Mouse (Mus musculus) embryonic facial prominence, embryonic 10.5 days (tissue): ENCODE data around the gene Tenm3. TPM values are rescaled to one million over a fixed set of nuclear protein-coding genes. Genes with fewer than 3 reads are reported as not detected.

Experiments used
- DNase-seq: peaks from one replicate; pipeline ENCODE4 v3.0.0-alpha.2; 2017; ENCODE audit warnings: low spot score
- H3K27ac ChIP-seq: fragments of 300-500 bp; sonication (generic); replicated peaks from 2 replicates; pipeline ENCODE4 v1.5.1; 2016; ENCODE audit warnings: mild to moderate bottlenecking
- H3K27me3 ChIP-seq: fragments of 300-500 bp; sonication (generic); replicated peaks from 2 replicates; pipeline ENCODE4 v1.6.1; 2016; ENCODE audit warnings: low read depth, mild to moderate bottlenecking; ENCODE audit not compliant: poor library complexity, severe bottlenecking
- H3K36me3 ChIP-seq: fragments of 300-500 bp; sonication (generic); replicated peaks from 2 replicates; pipeline ENCODE4 v1.6.1; 2016; ENCODE audit warnings: mild to moderate bottlenecking, moderate library complexity
- H3K4me1 ChIP-seq: fragments of 300-500 bp; sonication (generic); 2 replicates; pipeline ENCODE4 v1.6.1; 2016
- H3K4me3 ChIP-seq: fragments of 300-500 bp; sonication (generic); 2 replicates; pipeline ENCODE4 v1.5.1; 2016; ENCODE audit warnings: mild to moderate bottlenecking, moderate library complexity
- H3K9me3 ChIP-seq: fragments of 300-500 bp; sonication (generic); 2 replicates; pipeline ENCODE4 v1.6.1; 2016; ENCODE audit warnings: mild to moderate bottlenecking
- WGBS: fragments of 180-500 bp; shearing (Covaris S2); methylation state at CpG from one replicate; pipeline ENCODE4 v1.1.7; 2016; 5-methylcytosine and 5-hydroxymethylcytosine counted together
- polyA plus RNA-seq: library from polyadenylated mRNA; unstranded; fragments of >200 nt; fragmentation: Nextera tagmentation; extraction: Ambion mirVana; gene quantifications from 2 replicates; pipeline ENCODE4 v1.2.1, GENCODE M21; 2016

The Tenm3 gene
- polyA plus RNA-seq, 1 experiment from 2014 or later: 44.0 TPM

GRCm38 (mm10) chr8:48353458-48353857, 490.3 kb downstream of the Tenm3 start:
- Histone ChIP-seq H3K4me3 (no peak overlapping the region), H3K36me3 (peaks cover 57% of the 10 kb centered on the region), H3K27me3 (no peaks in the 10 kb centered on the region), H3K9me3 (no peaks in the 10 kb centered on the region), H3K27ac (no peak overlapping the region), H3K4me1 (no peaks in the 10 kb centered on the region)
- 93% methylated on average over 6 of the region's 6 CpGs for WGBS
- no peak for DNase-seq

- Histone ChIP-seq H3K27me3 (no peaks in the 10 kb centered on the region), H3K9me3 (no peaks in the 10 kb centered on the region), H3K36me3 (peaks cover 63% of the 10 kb centered on the region), H3K4me1 (no peaks in the 10 kb centered on the region), H3K27ac (no peak overlapping the region), H3K4me3 (no peak overlapping the region)
- WGBS: 94% methylated on average over 5 of the region's 5 CpGs
- no peak for DNase-seq
Measured at GRCm38 (mm10) chr8:48348901-48349300, 494.9 kb downstream of the Tenm3 start.

GRCm38 (mm10) chr8:48348386-48348785, 495.4 kb downstream of the Tenm3 start:
- Histone ChIP-seq H3K4me3 (no peak overlapping the region), H3K36me3 (peaks cover 65% of the 10 kb centered on the region), H3K27ac (no peak overlapping the region), H3K9me3 (no peaks in the 10 kb centered on the region), H3K27me3 (no peaks in the 10 kb centered on the region), H3K4me1 (no peaks in the 10 kb centered on the region)
- WGBS: 95% methylated on average over 4 of the region's 4 CpGs
- DNase-seq: no peak

GRCm38 (mm10) chr8:48343067-48343420, 500.7 kb downstream of the Tenm3 start:
- WGBS: 90% methylated on average over 18 of the region's 18 CpGs
- Histone ChIP-seq H3K4me3 (no peak overlapping the region), H3K36me3 (peaks cover 61% of the 10 kb centered on the region), H3K27me3 (no peaks in the 10 kb centered on the region), H3K4me1 (peaks cover 11% of the 10 kb centered on the region; the same call in 1 of the 2 replicates), H3K9me3 (no peaks in the 10 kb centered on the region), H3K27ac (no peak overlapping the region)
- DNase-seq: no peak

- H3K9me3 ChIP-seq: no peaks in the 10 kb centered on the region
- WGBS: 80% methylated on average over 30 of the region's 30 CpGs
- H3K27ac ChIP-seq: peak overlapping the region; percentile 32; the same call in 1 of the 2 replicates
- no peak overlapping the region for H3K4me3 ChIP-seq
- H3K27me3 ChIP-seq: no peaks in the 10 kb centered on the region
- H3K36me3 ChIP-seq: peaks cover 60% of the 10 kb centered on the region
- no peak for DNase-seq
- H3K4me1 ChIP-seq: peaks cover 11% of the 10 kb centered on the region; the same call in 1 of the 2 replicates
Measured at GRCm38 (mm10) chr8:48342321-48343066, 501.3 kb downstream of the Tenm3 start.

- H3K9me3 ChIP-seq: no peaks in the 10 kb centered on the region
- no peak overlapping the region for H3K4me3 ChIP-seq
- no peak overlapping the region for H3K27ac ChIP-seq
- peaks cover 57% of the 10 kb centered on the region for H3K36me3 ChIP-seq
- peaks cover 11% of the 10 kb centered on the region; the same call in 1 of the 2 replicates for H3K4me1 ChIP-seq
- no peak for DNase-seq
- H3K27me3 ChIP-seq: no peaks in the 10 kb centered on the region
- WGBS: 72% methylated on average over 4 of the region's 4 CpGs
Measured at GRCm38 (mm10) chr8:48341692-48342091, 502.1 kb downstream of the Tenm3 start.

GRCm38 (mm10) chr8:48341276-48341675, 502.5 kb downstream of the Tenm3 start:
- no peak overlapping the region for H3K27ac ChIP-seq
- no peak overlapping the region for H3K4me3 ChIP-seq
- no peaks in the 10 kb centered on the region for H3K9me3 ChIP-seq
- no peak for DNase-seq
- H3K36me3 ChIP-seq: peaks cover 53% of the 10 kb centered on the region
- H3K27me3 ChIP-seq: no peaks in the 10 kb centered on the region
- peaks cover 11% of the 10 kb centered on the region; the same call in 1 of the 2 replicates for H3K4me1 ChIP-seq
- WGBS: 82% methylated on average over 5 of the region's 5 CpGs

GRCm38 (mm10) chr8:48322655-48323265, 521.0 kb downstream of the Tenm3 start:
- DNase-seq: no peak
- WGBS: 95% methylated on average over 11 of the region's 11 CpGs
- no peak overlapping the region for H3K27ac ChIP-seq

GRCm38 (mm10) chr8:48322240-48322639, 521.5 kb downstream of the Tenm3 start:
- Histone ChIP-seq H3K36me3 (peaks cover 36% of the 10 kb centered on the region), H3K27ac (no peak overlapping the region), H3K27me3 (no peaks in the 10 kb centered on the region), H3K4me1 (no peaks in the 10 kb centered on the region), H3K4me3 (no peak overlapping the region), H3K9me3 (no peaks in the 10 kb centered on the region)
- DNase-seq: no peak
- 96% methylated on average over 6 of the region's 6 CpGs for WGBS

More at GRCm38 (mm10) chr8:48322655-48323265, 521.0 kb downstream of the Tenm3 start:
- Histone ChIP-seq H3K36me3 (peaks cover 36% of the 10 kb centered on the region), H3K9me3 (no peaks in the 10 kb centered on the region), H3K27me3 (no peaks in the 10 kb centered on the region), H3K4me3 (no peak overlapping the region), H3K4me1 (no peaks in the 10 kb centered on the region)

- Histone ChIP-seq H3K9me3 (no peaks in the 10 kb centered on the region), H3K4me3 (no peak overlapping the region), H3K27me3 (no peaks in the 10 kb centered on the region), H3K4me1 (no peaks in the 10 kb centered on the region), H3K27ac (no peak overlapping the region), H3K36me3 (peaks cover 48% of the 10 kb centered on the region)
- DNase-seq: no peak
- 94% methylated on average over 3 of the region's 3 CpGs for WGBS
Measured at GRCm38 (mm10) chr8:48319674-48320073, 524.1 kb downstream of the Tenm3 start.

GRCm38 (mm10) chr8:48317498-48317897, 526.3 kb downstream of the Tenm3 start:
- 93% methylated on average over 10 of the region's 10 CpGs for whole genome bisulfite sequencing
- Histone ChIP-seq H3K27me3 (no peaks in the 10 kb centered on the region), H3K27ac (no peak overlapping the region), H3K9me3 (no peaks in the 10 kb centered on the region), H3K4me3 (no peak overlapping the region), H3K4me1 (no peaks in the 10 kb centered on the region), H3K36me3 (peaks cover 33% of the 10 kb centered on the region)
- DNase-seq: no peak

GRCm38 (mm10) chr8:48315605-48316004, 528.1 kb downstream of the Tenm3 start:
- peaks cover 31% of the 10 kb centered on the region for H3K36me3 ChIP-seq
- no peak for DNase-seq
- no peak overlapping the region for H3K27ac ChIP-seq
- no peak overlapping the region for H3K4me3 ChIP-seq
- H3K27me3 ChIP-seq: no peaks in the 10 kb centered on the region
- H3K4me1 ChIP-seq: peaks cover 4% of the 10 kb centered on the region
- no peaks in the 10 kb centered on the region for H3K9me3 ChIP-seq
- 88% methylated on average over 8 of the region's 8 CpGs for WGBS

- no peak overlapping the region for H3K27ac ChIP-seq
- H3K9me3 ChIP-seq: no peaks in the 10 kb centered on the region
- H3K36me3 ChIP-seq: peaks cover 30% of the 10 kb centered on the region
- H3K27me3 ChIP-seq: no peaks in the 10 kb centered on the region
- peaks cover 20% of the 10 kb centered on the region for H3K4me1 ChIP-seq
- no peak overlapping the region for H3K4me3 ChIP-seq
- no peak for DNase-seq
- WGBS: 84% methylated on average over 5 of the region's 5 CpGs
Measured at GRCm38 (mm10) chr8:48313985-48314368, 529.8 kb downstream of the Tenm3 start.
